ENCODE assay signal across 9 mouse cellular contexts in genomic region chr5:129730344-129730743, GRCm38 (mm10). TPM values are rescaled to one million over a fixed set of nuclear protein-coding genes. Genes with fewer than 3 reads are reported as not detected.
DNase-seq lines count a peak whose midpoint lies in the region; ATAC-seq lines count a peak whose summit lies in the region.
"Had no signal": no experiment of that assay in that cellular context is flagged by ENCODE, and none has a peak within 500 bp of the region (broad histone marks: within the 10 kb centered on the region; RNA-seq: fewer than 3 reads in every experiment).

No protein-coding gene starts in this region.

- peak; percentile 26 for DNase-seq in ovary, postnatal 36 days (ENCODE audit: low spot score)
- no peak for DNase-seq in ovary, postnatal 14 days (ENCODE audit: low spot score)
- DNase-seq in testis, postnatal 14 days (ENCODE audit: low spot score): peak; percentile 41
- DNase-seq in layer of hippocampus, adult 11-12 months (ENCODE audit: low spot score): no peak
- no peak for DNase-seq in embryo, embryonic 9.5 days (ENCODE audit: extremely low spot score)

- WGBS in heart, embryonic 14.5 days: 17% methylated on average over 11 of the region's 11 CpGs
- 75% methylated on average over 11 of the region's 11 CpGs for WGBS in limb, embryonic 15.5 days

- peak overlapping the region; percentile 88 to 95 for H3K27ac ChIP-seq in heart, embryonic 14.5 days (replicated peaks in 1 of 2; ENCODE audit: control insufficient read depth in 1 of 2, insufficient read depth in 1 of 2, low read depth in 2 of 2, low read length in 2 of 2)
- H3K27ac ChIP-seq in limb, embryonic 15.5 days: peak overlapping the region; percentile 27
- H3K27ac ChIP-seq: limb, embryonic 13.5 days had no signal

- no peaks in the 10 kb centered on the region for H3K9me3 ChIP-seq in heart, embryonic 14.5 days (ENCODE audit: control insufficient read depth, low read length)
- H3K9me3 ChIP-seq in limb, embryonic 15.5 days: no peaks in the 10 kb centered on the region
- H3K9me3 ChIP-seq: limb, embryonic 13.5 days had no signal

- no peaks in the 10 kb centered on the region for H3K27me3 ChIP-seq in heart, embryonic 14.5 days (ENCODE audit: control insufficient read depth, insufficient read depth, low read length)
- H3K27me3 ChIP-seq in limb, embryonic 15.5 days: no peaks in the 10 kb centered on the region
- H3K27me3 ChIP-seq: limb, embryonic 13.5 days had no signal

- H3K36me3 ChIP-seq in heart, embryonic 14.5 days (ENCODE audit: control insufficient read depth, insufficient read depth, low read length): 0 out of 2 replicates have a peak, but pooled peaks cover 7% of the 10 kb centered on the region
- H3K36me3 ChIP-seq in limb, embryonic 15.5 days: no peaks in the 10 kb centered on the region

- peak overlapping the region; percentile 59 for H3K9ac ChIP-seq in heart, embryonic 14.5 days (ENCODE audit: low read length)
- no peak overlapping the region for H3K9ac ChIP-seq in limb, embryonic 15.5 days
- H3K9ac ChIP-seq: limb, embryonic 13.5 days had no signal

- peak overlapping the region in 1 of 2 experiments; percentile 8; a peak in 1 of 4 replicates for H3K4me3 ChIP-seq in heart, embryonic 14.5 days (ENCODE audit: control insufficient read depth in 1 of 2, insufficient read depth in 1 of 2, low read depth in 1 of 2, low read length in 2 of 2)
- no peak overlapping the region for H3K4me3 ChIP-seq in limb, embryonic 15.5 days
- H3K4me3 ChIP-seq: limb, embryonic 13.5 days had no signal

- H3K4me2 ChIP-seq in heart, embryonic 14.5 days (ENCODE audit: low read length): peak overlapping the region; percentile 56
- H3K4me2 ChIP-seq in limb, embryonic 15.5 days: no peak overlapping the region
- H3K4me2 ChIP-seq: limb, embryonic 13.5 days had no signal

- peak; percentile 71 for ATAC-seq in common myeloid progenitor, adult 5-6 weeks (replicated peaks; ENCODE audit: low read depth, poor library complexity, severe bottlenecking)
- peak; percentile 53 for ATAC-seq in heart, embryonic 14.5 days (ENCODE audit: insufficient number of reproducible peaks, insufficient read depth, low FRiP score, low read depth)
- ATAC-seq in limb, embryonic 15.5 days (ENCODE audit: insufficient number of reproducible peaks, low FRiP score, low TSS enrichment, low read depth): 0 out of 2 replicates have a peak, but pooled peaks have one; percentile 20

- peaks cover 27 to 45% of the 10 kb centered on the region in 2 experiments for H3K4me1 ChIP-seq in heart, embryonic 14.5 days (ENCODE audit: control insufficient read depth in 2 of 2, insufficient read depth in 2 of 2, low read length in 2 of 2)
- peaks cover 26% of the 10 kb centered on the region for H3K4me1 ChIP-seq in limb, embryonic 15.5 days

RNA-seq across cellular contexts. Expression of gene Nipsnap2, which starts 5.5 kb away (rescaled TPM):
- 23.6 and 31.8 TPM in 2 replicates for total RNA-seq in common myeloid progenitor, adult 5-6 weeks (2017)
- polyA plus RNA-seq in heart, embryonic 14.5 days (2014; fragmentation: Nextera tagmentation; extraction: Ambion mirVana): 363 and 384 TPM in 2 replicates
- 109 and 131 TPM in 2 replicates for polyA plus RNA-seq in limb, embryonic 15.5 days (2015; fragmentation: Nextera tagmentation; extraction: Ambion mirVana)

RNA-seq across cellular contexts. Expression of gene Mrps17, which starts 15.0 kb away (rescaled TPM):
- 76.2 and 84.4 TPM in 2 replicates for total RNA-seq in common myeloid progenitor, adult 5-6 weeks (2017)
- 171 and 176 TPM in 2 replicates for polyA plus RNA-seq in heart, embryonic 14.5 days (2014; fragmentation: Nextera tagmentation; extraction: Ambion mirVana)
- polyA plus RNA-seq in limb, embryonic 15.5 days (2015; fragmentation: Nextera tagmentation; extraction: Ambion mirVana): 179 and 184 TPM in 2 replicates

RNA-seq across cellular contexts. Expression of gene Sept14, which starts 22.0 kb away (rescaled TPM):
- total RNA-seq in common myeloid progenitor, adult 5-6 weeks (2017): not detected in 2 replicates
- polyA plus RNA-seq in heart, embryonic 14.5 days (2014; fragmentation: Nextera tagmentation; extraction: Ambion mirVana): not detected in 2 replicates
- not detected in 2 replicates for polyA plus RNA-seq in limb, embryonic 15.5 days (2015; fragmentation: Nextera tagmentation; extraction: Ambion mirVana)
- polyA plus RNA-seq: limb, embryonic 13.5 days had no signal

RNA-seq across cellular contexts. Expression of gene Psph, which starts 56.9 kb away (rescaled TPM):
- 14.2 and 18.7 TPM in 2 replicates for total RNA-seq in common myeloid progenitor, adult 5-6 weeks (2017)
- 28.8 and 29.7 TPM in 2 replicates for polyA plus RNA-seq in heart, embryonic 14.5 days (2014; fragmentation: Nextera tagmentation; extraction: Ambion mirVana)
- polyA plus RNA-seq in limb, embryonic 15.5 days (2015; fragmentation: Nextera tagmentation; extraction: Ambion mirVana): 35.5 and 38.1 TPM in 2 replicates

Comparison
In these comparisons a context has a peak if more than half of its experiments do, and no peak if none do; other contexts are left out.
1. DNase-seq: peak in ovary, postnatal 36 days (single experiment) and testis, postnatal 14 days (single experiment); none in ovary, postnatal 14 days (single experiment), layer of hippocampus, adult 11-12 months (single experiment) and embryo, embryonic 9.5 days (single experiment).
2. ATAC-seq: peak in every context shown above with its lines; median percentile 71 in common myeloid progenitor, adult 5-6 weeks; 53 in heart, embryonic 14.5 days; 20 in limb, embryonic 15.5 days.